Mouse (Mus musculus): ENCODE data around the gene Nkapd1. TPM values are rescaled to one million over a fixed set of nuclear protein-coding genes. Genes with fewer than 3 reads are reported as not detected.

The Nkapd1 gene
- total and polyA plus RNA-seq, 3 experiments: 10.4 to 20.2 TPM; not detected in 1

- Histone ChIP-seq H3K4me1 (ENCODE audit: control insufficient read depth in 1 of 2, insufficient read depth in 2 of 2, low read length in 2 of 2) (peaks cover 1 to 7% of the 10 kb centered on the region in 2 experiments; a peak in 2 of 4 replicates), H3K4me3 (ENCODE audit: control insufficient read depth in 1 of 2, insufficient read depth in 1 of 2, low read depth in 2 of 2, low read length in 2 of 2) (peak within 1 kb of the TSS; percentile 94 to 98), H3K27ac (ENCODE audit: control insufficient read depth, low read depth, low read length) (peak within 1 kb of the TSS; percentile 59), H3K9me3 (replicated peaks; ENCODE audit: insufficient read depth, low read length) (no peaks in the 10 kb centered on the region), H3K27me3 (ENCODE audit: control insufficient read depth in 1 of 2, insufficient read depth in 2 of 2, low read length in 2 of 2) (no peaks in the 10 kb centered on the region), H3K36me3 (ENCODE audit: control insufficient read depth in 1 of 2, insufficient read depth in 2 of 2, low read length in 2 of 2) (peaks cover 11 to 19% of the 10 kb centered on the region in 2 experiments), H3K9ac (ENCODE audit: control insufficient read depth, low read depth, low read length, poor library complexity, severe bottlenecking) (peak within 1 kb of the TSS; percentile 89), H3K79me2 (ENCODE audit: control insufficient read depth, insufficient read depth, low read length, poor library complexity) (peaks cover 20% of the 10 kb centered on the region)
- peak; percentile 92 for DNase-seq (ENCODE audit: low read depth, low spot score)
- peak; percentile 63 for TF ChIP-seq ELF1 (IDR thresholded peaks at IDR 0.05; ENCODE audit: low read depth, low read length)
- no peak for TF ChIP-seq UBTF (IDR thresholded peaks at IDR 0.05; ENCODE audit: borderline replicate concordance, insufficient read depth, low read depth, low read length)
- 0 out of 4 replicates have a peak, but pooled peaks of 1 of the 2 experiments have one; percentile 29 for TF ChIP-seq EP300 (IDR thresholded peaks at IDR 0.05; ENCODE audit: low read depth in 1 of 2, low read length in 2 of 2)
- no peak for TF ChIP-seq USF2 (IDR thresholded peaks at IDR 0.05; ENCODE audit: borderline replicate concordance in 1 of 2, insufficient read depth in 1 of 2, low read depth in 1 of 2, low read length in 2 of 2)
- TF ChIP-seq E2F4 (IDR thresholded peaks at IDR 0.05; ENCODE audit: borderline replicate concordance, low read depth, low read length): no peak
- TF ChIP-seq RAD21 (IDR thresholded peaks at IDR 0.05; ENCODE audit: low read depth, low read length): no peak
- TF ChIP-seq GATA1 (IDR thresholded peaks at IDR 0.05; ENCODE audit: low read depth, low read length): no peak
- TF ChIP-seq MXI1 (IDR thresholded peaks at IDR 0.05; ENCODE audit: low read depth, low read length): peak; percentile 74; the same call in 1 of the 2 replicates
- peak; percentile 86 to 87 for TF ChIP-seq POLR2A (IDR thresholded peaks at IDR 0.05; ENCODE audit: control insufficient read depth in 1 of 2, insufficient read depth in 1 of 2, low read depth in 1 of 2, low read length in 2 of 2, poor library complexity in 1 of 2)
- 0 out of 2 replicates have a peak, but pooled peaks have one; percentile 5 for TF ChIP-seq RCOR1 (IDR thresholded peaks at IDR 0.05; ENCODE audit: low read depth, low read length)
- no peak for TF ChIP-seq MEF2A (IDR thresholded peaks at IDR 0.05; ENCODE audit: extremely low read depth, insufficient replicate concordance, low read depth, low read length, poor library complexity, severe bottlenecking)
- TF ChIP-seq BHLHE40 (IDR thresholded peaks at IDR 0.05; ENCODE audit: borderline replicate concordance, low read depth, low read length): peak; percentile 12; the same call in 1 of the 2 replicates
- TF ChIP-seq ZNF384 (IDR thresholded peaks at IDR 0.05; ENCODE audit: low read depth, low read length): no peak
- 0 out of 2 replicates have a peak, but pooled peaks have one; percentile 39 for TF ChIP-seq ETS1 (IDR thresholded peaks at IDR 0.05; ENCODE audit: low read depth, low read length)
- TF ChIP-seq MAFK (IDR thresholded peaks at IDR 0.05; ENCODE audit: borderline replicate concordance, low read depth, low read length): no peak
- TF ChIP-seq MYC (IDR thresholded peaks at IDR 0.05; ENCODE audit: low read depth, low read length): no peak
- peak; percentile 76 for TF ChIP-seq TCF12 (IDR thresholded peaks at IDR 0.05; ENCODE audit: low read depth, low read length)
- peak; percentile 87 for TF ChIP-seq NELFE (IDR thresholded peaks at IDR 0.05; ENCODE audit: low read depth, low read length)
- no peak for TF ChIP-seq ZKSCAN1 (IDR thresholded peaks at IDR 0.05; ENCODE audit: low read depth, low read length)
- TF ChIP-seq TBP (IDR thresholded peaks at IDR 0.05; ENCODE audit: low read depth, low read length): peak; percentile 45; the same call in 1 of the 2 replicates
- no peak for TF ChIP-seq SMC3 (IDR thresholded peaks at IDR 0.05; ENCODE audit: low read depth, low read length)
- peak; percentile 87 for TF ChIP-seq ZMIZ1 (IDR thresholded peaks at IDR 0.05; ENCODE audit: low read depth, low read length)
- no peak for TF ChIP-seq USF1 (IDR thresholded peaks at IDR 0.05; ENCODE audit: low read depth, low read length)
- peak; percentile 74; the same call in 1 of the 2 replicates for TF ChIP-seq SIN3A (IDR thresholded peaks at IDR 0.05; ENCODE audit: low read length)
- peak; percentile 49 for TF ChIP-seq MAX (IDR thresholded peaks at IDR 0.05; ENCODE audit: low read length)
- TF ChIP-seq HCFC1 (IDR thresholded peaks at IDR 0.05; ENCODE audit: low read depth, low read length): peak; percentile 90
- peak; percentile 79 for TF ChIP-seq KAT2A (conservative IDR thresholded peaks at IDR 0.05; ENCODE audit: low read depth, low read length)
- TF ChIP-seq ZC3H11A (IDR thresholded peaks at IDR 0.05; ENCODE audit: low read depth, low read length): no peak
- TF ChIP-seq POLR2AphosphoS5 (IDR thresholded peaks at IDR 0.05; ENCODE audit: borderline replicate concordance, low read depth, low read length): no peak
- no peak for TF ChIP-seq CTCF (IDR thresholded peaks at IDR 0.05 in 2 of 3, conservative IDR thresholded peaks at IDR 0.05 in 1 of 3; ENCODE audit: control insufficient read depth in 1 of 3, insufficient read depth in 1 of 3, low read depth in 2 of 3, low read length in 3 of 3, poor library complexity in 1 of 3, severe bottlenecking in 1 of 3)
- no peak for TF ChIP-seq CHD2 (IDR thresholded peaks at IDR 0.05; ENCODE audit: low read length)
- TF ChIP-seq MAZ (IDR thresholded peaks at IDR 0.05; ENCODE audit: low read depth, low read length): peak; percentile 88
- no peak; the same call in 1 of the 2 replicates for TF ChIP-seq CHD1 (IDR thresholded peaks at IDR 0.05; ENCODE audit: low read depth, low read length)
- TF ChIP-seq MYB (IDR thresholded peaks at IDR 0.05; ENCODE audit: low read depth, low read length): no peak
- no peak for TF ChIP-seq TAL1 (IDR thresholded peaks at IDR 0.05; ENCODE audit: low read length)
Measured at GRCm38 (mm10) chr9:50659392-50660217, 42.3 kb upstream of the Nkapd1 start, which contains the start of gene Dlat. Gene Dlat, minus strand, starts transcription at chr9:50659780.
